In the genomic region with DNA sequence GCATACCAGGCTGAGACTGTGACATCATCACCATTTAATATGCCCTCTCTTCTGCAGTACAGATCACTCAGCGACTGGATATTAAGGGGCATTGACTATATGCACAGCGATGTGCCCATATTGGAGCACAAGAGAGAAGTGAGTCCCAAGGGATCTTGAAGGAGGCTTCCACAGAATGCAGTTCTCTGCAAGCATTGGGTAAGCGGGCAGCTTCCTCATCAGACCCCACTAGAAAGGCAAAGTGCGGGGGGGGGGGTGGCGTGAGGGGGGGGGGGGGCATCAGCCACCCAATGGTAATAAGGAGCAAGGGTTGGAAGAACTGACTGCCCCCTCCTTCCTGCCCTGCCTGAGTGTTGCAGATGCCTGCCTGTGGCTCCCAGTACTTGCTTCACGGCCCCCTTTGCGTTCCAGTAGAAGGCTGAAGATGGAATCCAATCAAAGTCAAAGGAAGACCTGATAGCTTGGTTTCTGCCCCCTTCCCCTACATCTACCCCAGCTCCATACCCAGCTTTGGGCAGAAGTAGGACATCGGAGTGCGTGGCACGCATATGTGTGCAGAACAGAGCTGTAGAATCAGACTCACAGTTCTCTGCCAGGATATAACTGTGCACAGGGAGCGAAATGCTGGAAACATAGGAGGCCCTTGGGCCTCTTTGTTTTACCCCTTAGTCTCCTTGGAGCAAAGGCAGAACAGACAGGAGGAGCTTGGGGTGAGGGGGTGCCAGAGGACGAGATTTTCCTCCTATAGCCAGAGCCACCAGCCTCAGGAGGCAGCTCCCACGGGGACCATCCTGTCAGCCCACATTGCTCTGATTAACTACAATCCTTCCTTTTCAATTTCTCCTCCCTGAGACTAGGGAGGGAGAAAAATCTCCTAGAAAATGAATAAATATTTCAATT, we compare ENCODE assay signal across 8 mouse cellular contexts. TPM values are rescaled to one million over a fixed set of nuclear protein-coding genes. Genes with fewer than 3 reads are reported as not detected.
DNase-seq lines count a peak whose midpoint lies in the region; ATAC-seq and TF ChIP-seq lines count a peak whose summit lies in the region.

No protein-coding gene starts in this region.

- no peaks in the 10 kb centered on the region for H3K27me3 ChIP-seq in kidney, embryonic 14.5 days (ENCODE audit: control insufficient read depth, insufficient read depth, low read length)
- no peaks in the 10 kb centered on the region for H3K27me3 ChIP-seq in embryonic facial prominence, embryonic 13.5 days
- no peaks in the 10 kb centered on the region for H3K27me3 ChIP-seq in hindbrain, embryonic 15.5 days
- H3K27me3 ChIP-seq in thymus, adult 2 months (ENCODE audit: control insufficient read depth, insufficient read depth, low read length), result peaks cover 15% of the 10 kb centered on the region

- H3K36me3 ChIP-seq in kidney, embryonic 14.5 days (ENCODE audit: control insufficient read depth, insufficient read depth, low read length), result peaks cover 2% of the 10 kb centered on the region; the same call in 1 of the 2 replicates
- H3K36me3 ChIP-seq in embryonic facial prominence, embryonic 13.5 days, result 0 out of 2 replicates have a peak, but pooled peaks cover 2% of the 10 kb centered on the region
- no peaks in the 10 kb centered on the region for H3K36me3 ChIP-seq in hindbrain, embryonic 15.5 days
- H3K36me3 ChIP-seq in thymus, adult 2 months (ENCODE audit: control insufficient read depth, insufficient read depth, low read length), result no peaks in the 10 kb centered on the region

- no peaks in the 10 kb centered on the region for H3K9me3 ChIP-seq in kidney, embryonic 14.5 days (ENCODE audit: control insufficient read depth, low read length)
- no peaks in the 10 kb centered on the region for H3K9me3 ChIP-seq in embryonic facial prominence, embryonic 13.5 days
- H3K9me3 ChIP-seq in hindbrain, embryonic 15.5 days, result no peaks in the 10 kb centered on the region

- H3K4me1 ChIP-seq in kidney, embryonic 14.5 days (ENCODE audit: control insufficient read depth, insufficient read depth, low read length), result peaks cover 49% of the 10 kb centered on the region
- peaks cover 59% of the 10 kb centered on the region for H3K4me1 ChIP-seq in embryonic facial prominence, embryonic 13.5 days
- H3K4me1 ChIP-seq in hindbrain, embryonic 15.5 days (replicated peaks), result peaks cover 71% of the 10 kb centered on the region
- no peaks in the 10 kb centered on the region; the same call in 1 of the 2 replicates for H3K4me1 ChIP-seq in thymus, adult 2 months (replicated peaks; ENCODE audit: control insufficient read depth, insufficient read depth, low read length)

- H3K4me2 ChIP-seq in kidney, embryonic 14.5 days (replicated peaks; ENCODE audit: low read depth, low read length), result peak overlapping the region; percentile 88
- H3K4me2 ChIP-seq in embryonic facial prominence, embryonic 13.5 days, result peak overlapping the region; percentile 88
- peak overlapping the region; percentile 75 for H3K4me2 ChIP-seq in hindbrain, embryonic 15.5 days

- WGBS in kidney, embryonic 14.5 days, result 40% methylated on average over 13 of the region's 13 CpGs
- WGBS in embryonic facial prominence, embryonic 13.5 days, result 20% methylated on average over 13 of the region's 13 CpGs
- 21% methylated on average over 13 of the region's 13 CpGs for WGBS in hindbrain, embryonic 15.5 days
- 72% methylated on average over 13 of the region's 13 CpGs for WGBS in thymus, adult 2 months

- no peak for ATAC-seq in kidney, embryonic 14.5 days (ENCODE audit: low FRiP score, low TSS enrichment)
- ATAC-seq in embryonic facial prominence, embryonic 13.5 days (ENCODE audit: insufficient number of reproducible peaks, insufficient read depth, low FRiP score, low TSS enrichment, low read depth), result no peak
- no peak for ATAC-seq in hindbrain, embryonic 15.5 days (ENCODE audit: low FRiP score, low read depth)
- no peak for ATAC-seq in megakaryocyte progenitor cell, adult 5-6 weeks (replicated peaks; ENCODE audit: poor library complexity)

- peak overlapping the region; percentile 89; the same call in 1 of the 2 replicates for H3K27ac ChIP-seq in kidney, embryonic 14.5 days (ENCODE audit: low read depth, low read length)
- H3K27ac ChIP-seq in embryonic facial prominence, embryonic 13.5 days, result peak overlapping the region; percentile 91
- H3K27ac ChIP-seq in hindbrain, embryonic 15.5 days (replicated peaks), result peak overlapping the region; percentile 80
- no peak overlapping the region for H3K27ac ChIP-seq in thymus, adult 2 months (ENCODE audit: control insufficient read depth, insufficient read depth, low read length)

- TF ChIP-seq CTCF in thymus, adult 2 months (IDR thresholded peaks at IDR 0.05; ENCODE audit: borderline replicate concordance, control insufficient read depth, extremely low read depth, insufficient read depth, low read length, poor library complexity), result no peak

- peak overlapping the region; percentile 75 for H3K4me3 ChIP-seq in kidney, embryonic 14.5 days (ENCODE audit: low read length)
- H3K4me3 ChIP-seq in embryonic facial prominence, embryonic 13.5 days, result peak overlapping the region; percentile 84
- H3K4me3 ChIP-seq in hindbrain, embryonic 15.5 days, result peak overlapping the region; percentile 55
- no peak overlapping the region for H3K4me3 ChIP-seq in thymus, adult 2 months (ENCODE audit: control insufficient read depth, insufficient read depth, low read length)

- no peak for DNase-seq in kidney, adult 11 months
- peak; percentile 22 for DNase-seq in neural tube, embryonic 10.5 days (ENCODE audit: extremely low spot score, low spot score)
- no peak for DNase-seq in thymus, adult 2 months
- DNase-seq in adrenal gland, postnatal 36 days, result no peak

- no peak for TF ChIP-seq POLR2A in thymus, adult 2 months (IDR thresholded peaks at IDR 0.05; ENCODE audit: control insufficient read depth, extremely low read depth, insufficient read depth, low read length, poor library complexity)

- H3K9ac ChIP-seq in kidney, embryonic 14.5 days (ENCODE audit: low read depth, low read length), result peak overlapping the region; percentile 92
- peak overlapping the region; percentile 94 for H3K9ac ChIP-seq in embryonic facial prominence, embryonic 13.5 days
- peak overlapping the region; percentile 45 for H3K9ac ChIP-seq in hindbrain, embryonic 15.5 days

RNA-seq across cellular contexts. Expression of gene Kirrel, which starts 3.1 kb away (rescaled TPM):
- polyA plus RNA-seq in kidney, embryonic 14.5 days (2014; fragmentation: Nextera tagmentation; extraction: Ambion mirVana), result 11.1 and 14.2 TPM in 2 replicates
- polyA plus RNA-seq in embryonic facial prominence, embryonic 13.5 days (2015; fragmentation: Nextera tagmentation; extraction: Ambion mirVana), result 20.4 and 21.9 TPM in 2 replicates
- polyA plus RNA-seq in hindbrain, embryonic 15.5 days (2015; fragmentation: Nextera tagmentation; extraction: Ambion mirVana), result 6.5 and 7.0 TPM in 2 replicates
- not detected in 2 replicates for total RNA-seq in megakaryocyte progenitor cell, adult 5-6 weeks (2015)
- not detected in 2 replicates for total RNA-seq in megakaryocyte progenitor cell, adult 5-6 weeks (2017)
- 2.6 and 2.9 TPM in 2 replicates for polyA plus RNA-seq in thymus, adult 2 months (2012; rRNA removed)
- 10 to 100 TPM; 17.9 to 22.3 TPM for total RNA-seq in adrenal gland, postnatal 36 days (2021)
